Mouse (Mus musculus): ENCODE results near the gene Ppp4r1. TPM values are rescaled to one million over a fixed set of nuclear protein-coding genes. Genes with fewer than 3 reads are reported as not detected.
A peak's percentile ranks its signal among the peaks of the same experiment; 100 is the strongest.

The Ppp4r1 gene
- polyA plus RNA-seq, 1 experiment from 2014 or later, result 41.5 TPM

- Histone ChIP-seq H3K4me2 (replicated peaks; ENCODE audit: low read depth, low read length) (no peak overlapping the region), H3K27me3 (ENCODE audit: control insufficient read depth, insufficient read depth, low read length) (no peaks in the 10 kb centered on the region), H3K9ac (replicated peaks; ENCODE audit: low read depth, low read length) (no peak overlapping the region), H3K4me3 (ENCODE audit: low read depth, low read length) (no peak overlapping the region), H3K27ac (ENCODE audit: low read length) (no peak overlapping the region), H3K36me3 (ENCODE audit: control insufficient read depth, insufficient read depth, low read length) (peaks cover 19% of the 10 kb centered on the region; the same call in 1 of the 2 replicates), H3K9me3 (ENCODE audit: control insufficient read depth, low read depth, low read length) (no peaks in the 10 kb centered on the region), H3K4me1 (ENCODE audit: control insufficient read depth, insufficient read depth, low read length) (no peaks in the 10 kb centered on the region)
- no peak for ATAC-seq (ENCODE audit: insufficient number of reproducible peaks, insufficient read depth, low FRiP score, low read depth)
Measured at GRCm38 (mm10) chr17:65865265-65865664, 82.9 kb downstream of the Ppp4r1 start.

GRCm38 (mm10) chr17:65866201-65866600, 83.8 kb downstream of the Ppp4r1 start:
- peaks cover 17% of the 10 kb centered on the region; the same call in 1 of the 2 replicates for H3K36me3 ChIP-seq (ENCODE audit: control insufficient read depth, insufficient read depth, low read length)
- WGBS, result 65% methylated on average over 3 of the region's 3 CpGs
- H3K4me2 ChIP-seq (replicated peaks; ENCODE audit: low read depth, low read length), result no peak overlapping the region
- H3K4me1 ChIP-seq (ENCODE audit: control insufficient read depth, insufficient read depth, low read length), result no peaks in the 10 kb centered on the region
- no peaks in the 10 kb centered on the region for H3K9me3 ChIP-seq (ENCODE audit: control insufficient read depth, low read depth, low read length)
- ATAC-seq (ENCODE audit: insufficient number of reproducible peaks, insufficient read depth, low FRiP score, low read depth), result no peak
- no peak overlapping the region for H3K27ac ChIP-seq (ENCODE audit: low read length)
- no peaks in the 10 kb centered on the region for H3K27me3 ChIP-seq (ENCODE audit: control insufficient read depth, insufficient read depth, low read length)
- H3K9ac ChIP-seq (replicated peaks; ENCODE audit: low read depth, low read length), result no peak overlapping the region
- H3K4me3 ChIP-seq (ENCODE audit: low read depth, low read length), result no peak overlapping the region

GRCm38 (mm10) chr17:65867996-65868395, 85.6 kb downstream of the Ppp4r1 start:
- WGBS, result 92% methylated on average over 5 of the region's 5 CpGs
- H3K9ac ChIP-seq (replicated peaks; ENCODE audit: low read depth, low read length), result no peak overlapping the region
- peaks cover 6% of the 10 kb centered on the region; the same call in 1 of the 2 replicates for H3K4me1 ChIP-seq (ENCODE audit: control insufficient read depth, insufficient read depth, low read length)
- no peak overlapping the region for H3K4me2 ChIP-seq (replicated peaks; ENCODE audit: low read depth, low read length)
- no peak for ATAC-seq (ENCODE audit: insufficient number of reproducible peaks, insufficient read depth, low FRiP score, low read depth)
- no peaks in the 10 kb centered on the region for H3K9me3 ChIP-seq (ENCODE audit: control insufficient read depth, low read depth, low read length)
- no peak overlapping the region for H3K27ac ChIP-seq (ENCODE audit: low read length)
- H3K36me3 ChIP-seq (ENCODE audit: control insufficient read depth, insufficient read depth, low read length), result peaks cover 17% of the 10 kb centered on the region; the same call in 1 of the 2 replicates
- no peaks in the 10 kb centered on the region for H3K27me3 ChIP-seq (ENCODE audit: control insufficient read depth, insufficient read depth, low read length)
- no peak overlapping the region for H3K4me3 ChIP-seq (ENCODE audit: low read depth, low read length)

- no peaks in the 10 kb centered on the region for H3K9me3 ChIP-seq (ENCODE audit: control insufficient read depth, low read depth, low read length)
- no peak overlapping the region for H3K27ac ChIP-seq (ENCODE audit: low read length)
- peaks cover 8% of the 10 kb centered on the region; the same call in 1 of the 2 replicates for H3K36me3 ChIP-seq (ENCODE audit: control insufficient read depth, insufficient read depth, low read length)
- ATAC-seq (ENCODE audit: insufficient number of reproducible peaks, insufficient read depth, low FRiP score, low read depth), result no peak
- WGBS, result 87% methylated on average over 10 of the region's 10 CpGs
- H3K4me1 ChIP-seq (ENCODE audit: control insufficient read depth, insufficient read depth, low read length), result peaks cover 6% of the 10 kb centered on the region; the same call in 1 of the 2 replicates
- H3K27me3 ChIP-seq (ENCODE audit: control insufficient read depth, insufficient read depth, low read length), result no peaks in the 10 kb centered on the region
- H3K4me3 ChIP-seq (ENCODE audit: low read depth, low read length), result no peak overlapping the region
- no peak overlapping the region for H3K9ac ChIP-seq (replicated peaks; ENCODE audit: low read depth, low read length)
- H3K4me2 ChIP-seq (replicated peaks; ENCODE audit: low read depth, low read length), result no peak overlapping the region
Measured at GRCm38 (mm10) chr17:65869720-65870119, 87.3 kb downstream of the Ppp4r1 start.

GRCm38 (mm10) chr17:65870146-65870545, 87.8 kb downstream of the Ppp4r1 start:
- H3K27me3 ChIP-seq (ENCODE audit: control insufficient read depth, insufficient read depth, low read length), result no peaks in the 10 kb centered on the region
- no peaks in the 10 kb centered on the region for H3K9me3 ChIP-seq (ENCODE audit: control insufficient read depth, low read depth, low read length)
- H3K4me1 ChIP-seq (ENCODE audit: control insufficient read depth, insufficient read depth, low read length), result peaks cover 6% of the 10 kb centered on the region; the same call in 1 of the 2 replicates
- H3K27ac ChIP-seq (ENCODE audit: low read length), result no peak overlapping the region
- peaks cover 8% of the 10 kb centered on the region; the same call in 1 of the 2 replicates for H3K36me3 ChIP-seq (ENCODE audit: control insufficient read depth, insufficient read depth, low read length)
- H3K9ac ChIP-seq (replicated peaks; ENCODE audit: low read depth, low read length), result no peak overlapping the region
- 46% methylated on average over 4 of the region's 4 CpGs for WGBS
- no peak for ATAC-seq (ENCODE audit: insufficient number of reproducible peaks, insufficient read depth, low FRiP score, low read depth)
- H3K4me2 ChIP-seq (replicated peaks; ENCODE audit: low read depth, low read length), result no peak overlapping the region
- H3K4me3 ChIP-seq (ENCODE audit: low read depth, low read length), result no peak overlapping the region

GRCm38 (mm10) chr17:65871641-65872041, 89.3 kb downstream of the Ppp4r1 start:
- Histone ChIP-seq H3K27me3 (ENCODE audit: control insufficient read depth, insufficient read depth, low read length) (no peaks in the 10 kb centered on the region), H3K9me3 (ENCODE audit: control insufficient read depth, low read depth, low read length) (no peaks in the 10 kb centered on the region), H3K4me1 (ENCODE audit: control insufficient read depth, insufficient read depth, low read length) (peaks cover 6% of the 10 kb centered on the region; the same call in 1 of the 2 replicates), H3K9ac (replicated peaks; ENCODE audit: low read depth, low read length) (no peak overlapping the region), H3K27ac (ENCODE audit: low read length) (no peak overlapping the region), H3K36me3 (ENCODE audit: control insufficient read depth, insufficient read depth, low read length) (peaks cover 8% of the 10 kb centered on the region; the same call in 1 of the 2 replicates), H3K4me3 (ENCODE audit: low read depth, low read length) (no peak overlapping the region), H3K4me2 (replicated peaks; ENCODE audit: low read depth, low read length) (no peak overlapping the region)
- WGBS, result 26% methylated on average over 5 of the region's 5 CpGs
- no peak for ATAC-seq (ENCODE audit: insufficient number of reproducible peaks, insufficient read depth, low FRiP score, low read depth)

- no peaks in the 10 kb centered on the region for H3K9me3 ChIP-seq (ENCODE audit: control insufficient read depth, low read depth, low read length)
- no peaks in the 10 kb centered on the region for H3K27me3 ChIP-seq (ENCODE audit: control insufficient read depth, insufficient read depth, low read length)
- H3K4me1 ChIP-seq (ENCODE audit: control insufficient read depth, insufficient read depth, low read length), result peaks cover 6% of the 10 kb centered on the region; the same call in 1 of the 2 replicates
- ATAC-seq (ENCODE audit: insufficient number of reproducible peaks, insufficient read depth, low FRiP score, low read depth), result no peak
- H3K4me2 ChIP-seq (replicated peaks; ENCODE audit: low read depth, low read length), result no peak overlapping the region
- 64% methylated on average over 6 of the region's 6 CpGs for WGBS
- peaks cover 6% of the 10 kb centered on the region; the same call in 1 of the 2 replicates for H3K36me3 ChIP-seq (ENCODE audit: control insufficient read depth, insufficient read depth, low read length)
- H3K9ac ChIP-seq (replicated peaks; ENCODE audit: low read depth, low read length), result no peak overlapping the region
- H3K4me3 ChIP-seq (ENCODE audit: low read depth, low read length), result no peak overlapping the region
- no peak overlapping the region for H3K27ac ChIP-seq (ENCODE audit: low read length)
Measured at GRCm38 (mm10) chr17:65872051-65872450, 89.7 kb downstream of the Ppp4r1 start.

GRCm38 (mm10) chr17:65872652-65873051, 90.3 kb downstream of the Ppp4r1 start:
- H3K4me2 ChIP-seq (replicated peaks; ENCODE audit: low read depth, low read length), result no peak overlapping the region
- ATAC-seq (ENCODE audit: insufficient number of reproducible peaks, insufficient read depth, low FRiP score, low read depth), result peak; percentile 37; the same call in 1 of the 2 replicates
- peaks cover 6% of the 10 kb centered on the region; the same call in 1 of the 2 replicates for H3K4me1 ChIP-seq (ENCODE audit: control insufficient read depth, insufficient read depth, low read length)
- no peaks in the 10 kb centered on the region for H3K9me3 ChIP-seq (ENCODE audit: control insufficient read depth, low read depth, low read length)
- H3K27ac ChIP-seq (ENCODE audit: low read length), result no peak overlapping the region
- H3K9ac ChIP-seq (replicated peaks; ENCODE audit: low read depth, low read length), result no peak overlapping the region
- WGBS, result 48% methylated on average over 6 of the region's 6 CpGs
- H3K4me3 ChIP-seq (ENCODE audit: low read depth, low read length), result no peak overlapping the region
- H3K36me3 ChIP-seq (ENCODE audit: control insufficient read depth, insufficient read depth, low read length), result no peaks in the 10 kb centered on the region
- H3K27me3 ChIP-seq (ENCODE audit: control insufficient read depth, insufficient read depth, low read length), result no peaks in the 10 kb centered on the region

GRCm38 (mm10) chr17:65873156-65873555, 90.8 kb downstream of the Ppp4r1 start:
- H3K36me3 ChIP-seq (ENCODE audit: control insufficient read depth, insufficient read depth, low read length), result no peaks in the 10 kb centered on the region
- H3K4me2 ChIP-seq (replicated peaks; ENCODE audit: low read depth, low read length), result no peak overlapping the region
- no peaks in the 10 kb centered on the region for H3K9me3 ChIP-seq (ENCODE audit: control insufficient read depth, low read depth, low read length)
- no peak overlapping the region for H3K9ac ChIP-seq (replicated peaks; ENCODE audit: low read depth, low read length)
- 77% methylated on average over 4 of the region's 4 CpGs for WGBS
- no peaks in the 10 kb centered on the region for H3K27me3 ChIP-seq (ENCODE audit: control insufficient read depth, insufficient read depth, low read length)
- peaks cover 6% of the 10 kb centered on the region; the same call in 1 of the 2 replicates for H3K4me1 ChIP-seq (ENCODE audit: control insufficient read depth, insufficient read depth, low read length)
- no peak overlapping the region for H3K27ac ChIP-seq (ENCODE audit: low read length)
- H3K4me3 ChIP-seq (ENCODE audit: low read depth, low read length), result no peak overlapping the region
- ATAC-seq (ENCODE audit: insufficient number of reproducible peaks, insufficient read depth, low FRiP score, low read depth), result no peak
